14 mouse cellular contexts compared by ENCODE assay signal in genomic region chr13:63286483-63287102, GRCm38 (mm10).
DNase-seq lines count a peak whose midpoint lies in the region; ATAC-seq and TF ChIP-seq lines count a peak whose summit lies in the region.
"Had no signal": no experiment of that assay in that cellular context is flagged by ENCODE, and none has a peak within 500 bp of the region (broad histone marks: within the 10 kb centered on the region; RNA-seq: fewer than 3 reads in every experiment).

No protein-coding gene starts in this region.

- POLR2A ChIA-PET in Patski (lab: Charles Lee), result interaction anchor here (0.6 to 1.1 kb wide), 4 partner anchors 10 to 241 kb away, joined by 3 to 6 read pairs (median 3); no protein-coding TSS in a partner anchor

- no peak overlapping the region for H3K4me3 ChIP-seq in heart, embryonic 15.5 days
- H3K4me3 ChIP-seq in heart, embryonic 10.5 days, result no peak overlapping the region
- no peak overlapping the region for H3K4me3 ChIP-seq in embryonic fibroblast, embryonic 13.5 days (ENCODE audit: insufficient read depth, low read length)
- no peak overlapping the region for H3K4me3 ChIP-seq in kidney, embryonic 15.5 days (replicated peaks)
- H3K4me3 ChIP-seq: forebrain, embryonic 10.5 days; neural tube, embryonic 12.5 days had no signal

- peaks cover 47% of the 10 kb centered on the region for H3K36me3 ChIP-seq in heart, embryonic 15.5 days
- H3K36me3 ChIP-seq in heart, embryonic 10.5 days, result peaks cover 86% of the 10 kb centered on the region
- H3K36me3 ChIP-seq in kidney, embryonic 15.5 days, result peaks cover 89% of the 10 kb centered on the region

- H3K4me2 ChIP-seq in heart, embryonic 15.5 days, result no peak overlapping the region
- no peak overlapping the region for H3K4me2 ChIP-seq in kidney, embryonic 15.5 days
- H3K4me2 ChIP-seq: neural tube, embryonic 12.5 days had no signal

- no peak overlapping the region for H3K9ac ChIP-seq in heart, embryonic 15.5 days
- H3K9ac ChIP-seq in kidney, embryonic 15.5 days, result no peak overlapping the region
- H3K9ac ChIP-seq: neural tube, embryonic 12.5 days had no signal

- DNase-seq in heart, embryonic 10.5 days (ENCODE audit: low spot score), result no peak
- peak; percentile 76 for DNase-seq in Patski (ENCODE audit: low read depth, low spot score)
- DNase-seq in cerebellum, adult 18-20 months, result peak; percentile 76 to 83
- DNase-seq in urinary bladder, postnatal 25 days (ENCODE audit: low spot score), result no peak
- DNase-seq: adrenal gland, postnatal 25 days; heart, postnatal 36 days; kidney, adult 18-20 months; midbrain, embryonic 14.5 days had no signal

- H3K27ac ChIP-seq in heart, embryonic 15.5 days, result 0 out of 2 replicates have a peak overlapping the region, but pooled peaks have one; percentile 29
- H3K27ac ChIP-seq in heart, embryonic 10.5 days, result no peak overlapping the region
- peak overlapping the region; percentile 13 for H3K27ac ChIP-seq in embryonic fibroblast, embryonic 13.5 days (ENCODE audit: insufficient read depth, low read length)
- no peak overlapping the region for H3K27ac ChIP-seq in kidney, embryonic 15.5 days
- H3K27ac ChIP-seq: forebrain, embryonic 10.5 days; neural tube, embryonic 12.5 days had no signal

- H3K4me1 ChIP-seq in heart, embryonic 15.5 days (replicated peaks), result peaks cover 16% of the 10 kb centered on the region
- peaks cover 3% of the 10 kb centered on the region; the same call in 1 of the 2 replicates for H3K4me1 ChIP-seq in heart, embryonic 10.5 days
- peaks cover 5% of the 10 kb centered on the region; the same call in 1 of the 2 replicates for H3K4me1 ChIP-seq in embryonic fibroblast, embryonic 13.5 days (ENCODE audit: control insufficient read depth, insufficient read depth, low read length)
- peaks cover 50% of the 10 kb centered on the region for H3K4me1 ChIP-seq in kidney, embryonic 15.5 days

- WGBS in heart, embryonic 15.5 days, result 78% methylated on average over 11 of the region's 11 CpGs
- WGBS in heart, embryonic 10.5 days, result 86% methylated on average over 11 of the region's 11 CpGs
- 82% methylated on average over 11 of the region's 11 CpGs for WGBS in kidney, embryonic 15.5 days

- no peaks in the 10 kb centered on the region for H3K9me3 ChIP-seq in heart, embryonic 15.5 days (replicated peaks)
- no peaks in the 10 kb centered on the region for H3K9me3 ChIP-seq in heart, embryonic 10.5 days
- no peaks in the 10 kb centered on the region for H3K9me3 ChIP-seq in kidney, embryonic 15.5 days (replicated peaks)
- H3K9me3 ChIP-seq: forebrain, embryonic 10.5 days; neural tube, embryonic 12.5 days had no signal

- no peak for ATAC-seq in heart, embryonic 15.5 days (replicated peaks; ENCODE audit: insufficient number of reproducible peaks, insufficient read depth, low FRiP score, low read depth)
- ATAC-seq in Patski, result peak; percentile 70
- ATAC-seq in kidney, embryonic 15.5 days (replicated peaks; ENCODE audit: low FRiP score), result no peak
- ATAC-seq: lung, postnatal 0 days had no signal

- no peak for TF ChIP-seq POLR2A in embryonic fibroblast, embryonic 13.5 days (IDR thresholded peaks at IDR 0.05; ENCODE audit: low read depth, low read length)

- no peaks in the 10 kb centered on the region for H3K27me3 ChIP-seq in heart, embryonic 15.5 days
- H3K27me3 ChIP-seq in heart, embryonic 10.5 days (ENCODE audit: insufficient read depth, poor library complexity, severe bottlenecking), result no peaks in the 10 kb centered on the region
- H3K27me3 ChIP-seq in Patski, result no peaks in the 10 kb centered on the region
- no peaks in the 10 kb centered on the region for H3K27me3 ChIP-seq in kidney, embryonic 15.5 days
- H3K27me3 ChIP-seq: neural tube, embryonic 12.5 days had no signal

- TF ChIP-seq CTCF in Patski (IDR thresholded peaks at IDR 0.05), result no peak
- no peak for TF ChIP-seq CTCF in embryonic fibroblast, embryonic 13.5 days (IDR thresholded peaks at IDR 0.05; ENCODE audit: borderline replicate concordance, insufficient read depth, low read length)

- in situ Hi-C loops in Patski (cut with MboI; ENCODE audit: low pct_unique_long_range_greater_than_20kb), result no loop called here

- CTCF ChIA-PET in Patski (lab: Charles Lee), result interaction anchor here (0.9 to 1.1 kb wide), 4 partner anchors 18 to 241 kb away, joined by 3 read pairs; no protein-coding TSS in a partner anchor

Comparison
In these comparisons a context has a peak if more than half of its experiments do, and no peak if none do; other contexts are left out.
1. H3K27ac ChIP-seq: peak in heart, embryonic 15.5 days (single experiment) and embryonic fibroblast, embryonic 13.5 days (single experiment); none in heart, embryonic 10.5 days (single experiment) and kidney, embryonic 15.5 days (single experiment).
2. DNase-seq: peak in Patski (single experiment) and cerebellum, adult 18-20 months (2 of 2); none in heart, embryonic 10.5 days (single experiment) and urinary bladder, postnatal 25 days (single experiment).